Mouse (Mus musculus) heart, adult 2 months (tissue): ENCODE measurements around the gene Dlst.

Experiments used
- CTCF ChIP-seq: fragments of 200-600 bp; IDR thresholded peaks from 2 replicates; pipeline ENCODE4 v1.8.1; 2022; ENCODE audit warnings: antibody characterized with exemption, mild to moderate bottlenecking, moderate library complexity
- EP300 ChIP-seq: fragments of 200-500 bp; IDR thresholded peaks from 2 replicates; pipeline ENCODE4 v1.6.1; 2011; ENCODE audit warnings: low read depth, low read length, control low read depth; ENCODE audit not compliant: insufficient read depth
- POLR2A ChIP-seq: fragments of 200-500 bp; IDR thresholded peaks from 2 replicates; pipeline ENCODE4 v1.6.1; 2011; ENCODE audit warnings: mild to moderate bottlenecking, low read depth, low read length, control low read depth; ENCODE audit not compliant: insufficient read depth

- TF ChIP-seq POLR2A, result no peak
- TF ChIP-seq EP300, result no peak
- no peak for TF ChIP-seq CTCF
Measured at GRCm38 (mm10) chr12:85140036-85140701, 29.5 kb downstream of the Dlst start.
